Mouse (Mus musculus) CD4-positive helper T cell, adult 2 months (primary cell): Measurements from ENCODE around the gene Frs3.

Experiments used
- DNase-seq: peaks from one replicate; pipeline ENCODE4 v3.0.0-alpha.2; 2012; ENCODE audit warnings: low read depth, missing footprints, low spot score

Frs3 gene

DNA sequence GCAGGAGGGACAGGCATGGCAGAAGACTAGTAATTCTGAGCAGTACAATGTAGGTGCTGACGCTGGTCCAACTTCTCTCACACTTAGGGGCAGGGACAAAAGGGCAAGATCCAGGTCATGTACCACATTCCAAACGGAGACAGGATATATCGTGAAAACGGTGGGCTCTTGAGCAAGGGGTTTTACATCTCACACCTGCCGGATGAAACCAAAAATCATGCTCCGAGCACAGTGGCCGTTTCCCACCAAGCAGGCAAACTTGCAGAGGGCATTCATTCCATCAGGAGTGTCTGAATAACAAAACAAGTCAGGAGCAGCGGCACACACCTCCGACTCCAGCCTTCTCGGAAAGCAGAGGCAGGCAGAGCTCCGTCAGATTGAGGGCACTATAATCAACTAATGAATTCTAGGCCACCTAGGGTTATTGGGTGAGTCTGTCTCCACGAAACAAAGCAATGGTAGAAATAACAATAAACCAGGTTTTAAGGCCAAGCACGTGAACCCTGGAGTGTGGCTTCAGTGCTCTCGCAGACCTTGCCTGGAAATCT, 46.8 kb downstream of the Frs3 start:
- no peak for DNase-seq

- DNase-seq: peak; percentile 94
These were observed 48.0 kb downstream of the Frs3 start, which contains the start of gene Tfeb for GRCm38 (mm10) chr17:47736856-47737255. Gene Tfeb (plus strand): TSS chr17:47737030.

- DNase-seq: peak; percentile 80
These were observed 48.6 kb downstream of the Frs3 start for GRCm38 (mm10) chr17:47737271-47738065.

DNA sequence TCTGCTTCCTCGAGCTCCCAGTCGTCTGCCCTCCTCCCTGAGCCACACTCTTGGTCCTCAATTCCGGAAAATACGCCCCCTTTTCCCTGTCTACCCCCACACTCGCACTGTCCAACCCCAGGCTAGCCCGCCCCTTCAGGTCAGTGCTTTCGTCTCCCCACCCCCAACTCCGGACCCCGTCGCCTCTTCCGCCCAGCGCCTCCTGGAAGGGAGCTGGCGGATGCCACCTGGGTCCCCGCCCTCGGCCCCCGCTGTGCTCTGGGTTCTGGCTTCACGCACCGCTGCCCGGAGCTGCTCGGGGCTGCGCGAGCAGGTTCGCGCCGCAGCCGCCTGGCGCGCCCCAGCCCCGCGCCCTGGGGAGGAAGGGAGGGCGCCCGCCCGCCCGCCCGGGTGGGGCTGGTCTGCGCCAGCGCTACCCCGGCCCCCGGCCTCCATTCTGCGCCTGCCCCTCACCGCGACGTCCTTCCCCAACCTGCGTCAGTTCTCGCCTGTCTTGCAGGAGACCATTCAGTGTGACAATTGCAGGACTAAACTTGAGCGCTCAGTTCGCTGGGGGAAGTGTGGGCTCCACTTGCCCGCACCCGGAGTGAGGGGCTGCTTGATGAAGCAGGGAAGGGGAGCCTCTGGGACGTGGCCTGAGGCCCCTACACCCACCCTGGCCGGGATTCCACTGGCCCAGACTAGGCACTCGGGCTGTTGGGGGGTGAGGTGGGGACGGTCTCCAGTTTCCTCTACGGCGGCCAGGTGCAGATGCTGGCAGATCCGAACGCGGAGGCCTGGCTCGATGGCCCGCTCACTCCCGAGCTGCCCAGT, 49.4 kb downstream of the Frs3 start:
- DNase-seq: peak; percentile 72

- peak; percentile 82 for DNase-seq
These were observed 50.3 kb downstream of the Frs3 start for GRCm38 (mm10) chr17:47738879-47739798.

GRCm38 (mm10) chr17:47740186-47740585, 51.4 kb downstream of the Frs3 start:
- peak; percentile 33 for DNase-seq

DNA sequence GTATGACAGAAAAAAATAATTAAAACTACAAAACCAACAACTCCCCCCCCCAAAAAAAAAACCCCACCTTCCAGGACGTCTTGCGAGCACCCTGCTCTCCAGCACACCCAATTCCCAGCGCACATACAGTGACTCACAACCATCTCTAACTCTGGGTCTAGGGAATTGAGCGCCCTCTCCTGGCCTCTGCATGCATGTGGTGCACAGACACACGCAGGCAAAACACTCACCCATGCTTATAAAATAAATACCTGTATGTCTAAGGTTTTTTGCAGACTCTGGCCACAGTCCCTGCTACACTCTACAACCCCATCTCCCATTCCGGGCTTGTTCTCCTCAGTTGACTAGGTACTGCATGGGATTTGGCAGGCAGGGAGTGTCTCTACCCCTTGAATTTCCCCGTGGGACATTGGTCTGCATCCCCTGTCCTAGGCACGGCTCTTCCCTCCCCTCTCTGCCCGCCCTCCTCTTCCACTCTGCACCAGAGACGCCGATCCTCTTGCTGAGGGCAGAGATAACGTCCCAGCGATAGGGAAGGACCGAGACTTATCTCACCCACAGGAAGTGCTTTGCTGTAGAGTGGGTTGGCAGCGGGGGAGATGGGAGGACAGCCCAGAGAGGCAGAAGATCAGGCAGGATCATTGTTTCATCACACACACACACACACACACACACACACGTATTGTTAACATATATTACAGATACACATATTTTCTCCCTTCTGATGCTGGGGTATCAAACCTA, 54.3 kb downstream of the Frs3 start:
- peak; percentile 47 for DNase-seq

DNA sequence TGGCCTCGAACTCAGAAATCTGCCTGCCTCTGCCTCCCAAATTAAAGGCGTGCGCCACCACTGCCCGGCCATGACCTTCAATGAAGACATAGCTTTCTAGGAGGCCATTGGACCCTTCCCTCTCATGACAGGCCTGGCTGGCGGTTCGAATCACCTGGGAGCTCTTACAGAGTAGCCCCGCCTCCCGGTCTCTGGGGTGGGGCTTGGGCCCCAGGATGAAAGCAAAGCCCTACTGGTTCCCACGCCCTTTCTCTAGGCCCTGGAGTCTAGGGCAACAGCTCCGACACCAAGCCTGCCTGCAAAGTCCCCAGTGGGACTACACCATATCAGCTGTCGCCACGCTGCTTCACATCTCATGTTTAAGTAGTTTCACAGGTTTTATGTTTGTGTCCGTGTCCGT, 55.3 kb downstream of the Frs3 start:
- DNase-seq: no peak

DNA sequence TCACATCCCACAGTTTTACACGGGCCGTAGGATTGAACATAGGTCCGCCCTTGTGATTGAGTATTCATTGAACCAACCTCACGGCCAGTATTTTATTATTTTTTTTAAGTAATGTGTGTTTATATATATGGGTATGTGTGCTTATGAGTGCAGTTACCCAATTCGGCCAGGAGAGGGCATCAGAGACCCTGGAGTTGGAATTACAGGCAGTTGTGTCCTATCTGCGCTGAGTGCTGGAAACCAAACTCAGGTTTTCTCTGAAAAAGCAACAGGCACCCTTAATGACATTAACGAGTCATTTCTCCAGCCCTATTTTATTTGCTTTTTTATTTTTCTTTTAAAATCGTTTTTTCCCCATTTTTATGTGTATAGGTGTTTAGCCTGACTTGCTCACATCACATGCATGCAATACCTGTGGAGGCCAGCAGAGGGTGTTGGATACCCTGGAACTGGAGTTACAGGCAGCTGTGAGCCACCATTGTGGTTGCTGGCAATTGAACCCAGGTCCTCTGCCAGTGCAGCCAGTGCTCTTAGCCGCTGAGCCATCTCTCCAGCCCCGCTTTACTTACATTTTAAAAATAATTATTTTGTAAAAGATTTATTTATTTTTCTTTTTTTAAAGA, 56.0 kb downstream of the Frs3 start:
- peak; percentile 37 for DNase-seq

- DNase-seq: no peak
These were observed 60.1 kb downstream of the Frs3 start for GRCm38 (mm10) chr17:47748791-47749553.

DNA sequence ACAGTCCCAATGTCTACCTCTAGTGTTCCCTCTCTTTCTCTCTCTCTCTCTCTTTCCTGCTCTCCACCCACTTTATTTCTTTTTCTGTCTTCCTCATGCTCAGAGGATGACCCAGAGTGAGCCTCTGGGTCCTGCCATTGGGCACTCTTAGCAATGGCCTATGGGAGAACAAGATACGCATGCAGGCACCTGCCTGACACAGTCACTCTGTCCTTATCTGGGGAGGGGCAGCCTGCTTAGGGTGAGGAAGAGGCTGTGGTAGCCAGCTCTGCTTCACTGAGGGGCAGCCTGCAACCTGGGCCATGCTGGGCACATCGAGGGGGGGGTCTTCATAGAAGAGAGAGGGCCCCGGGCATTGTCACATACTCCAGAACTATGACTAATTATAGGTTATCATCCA, 60.8 kb downstream of the Frs3 start:
- DNase-seq: no peak

DNA sequence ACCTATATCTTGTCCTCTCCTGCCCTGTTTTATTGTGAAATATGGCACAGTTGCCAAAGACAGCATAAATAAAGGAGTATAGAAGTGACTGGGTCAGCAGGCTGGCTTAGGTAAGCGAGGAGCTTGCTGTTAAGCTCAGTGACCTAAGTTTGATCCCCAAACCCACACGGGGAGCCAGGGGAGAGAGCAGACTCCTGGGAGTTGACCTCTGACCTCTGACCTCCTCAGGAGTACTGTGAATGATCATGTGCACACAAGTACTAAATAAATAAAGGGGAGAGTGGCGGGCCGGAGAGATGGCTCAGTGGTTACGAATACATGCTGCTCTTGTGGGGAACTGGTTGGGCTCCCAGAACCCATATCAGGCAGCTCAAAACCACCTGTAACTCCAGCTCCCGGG, 61.3 kb downstream of the Frs3 start:
- no peak for DNase-seq

DNA sequence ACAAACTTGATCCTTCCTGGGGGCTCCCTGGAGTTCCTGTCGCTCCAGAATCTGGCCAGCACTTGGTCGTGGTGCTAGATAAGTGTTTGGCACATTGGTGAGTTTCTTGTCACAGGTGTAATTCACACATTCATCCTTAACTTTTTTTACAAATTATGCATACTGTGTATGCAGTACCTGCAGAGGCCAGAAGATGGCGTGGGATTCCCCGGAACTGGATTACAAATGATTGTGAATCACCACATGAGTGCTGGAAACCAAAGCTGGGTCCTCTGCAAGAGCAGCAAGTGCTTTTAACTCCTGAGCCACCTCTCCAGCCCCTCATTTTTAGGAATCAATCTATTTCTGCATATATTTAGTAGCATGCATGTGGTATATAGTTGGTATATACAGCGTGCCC, 63.0 kb downstream of the Frs3 start:
- no peak for DNase-seq

DNA sequence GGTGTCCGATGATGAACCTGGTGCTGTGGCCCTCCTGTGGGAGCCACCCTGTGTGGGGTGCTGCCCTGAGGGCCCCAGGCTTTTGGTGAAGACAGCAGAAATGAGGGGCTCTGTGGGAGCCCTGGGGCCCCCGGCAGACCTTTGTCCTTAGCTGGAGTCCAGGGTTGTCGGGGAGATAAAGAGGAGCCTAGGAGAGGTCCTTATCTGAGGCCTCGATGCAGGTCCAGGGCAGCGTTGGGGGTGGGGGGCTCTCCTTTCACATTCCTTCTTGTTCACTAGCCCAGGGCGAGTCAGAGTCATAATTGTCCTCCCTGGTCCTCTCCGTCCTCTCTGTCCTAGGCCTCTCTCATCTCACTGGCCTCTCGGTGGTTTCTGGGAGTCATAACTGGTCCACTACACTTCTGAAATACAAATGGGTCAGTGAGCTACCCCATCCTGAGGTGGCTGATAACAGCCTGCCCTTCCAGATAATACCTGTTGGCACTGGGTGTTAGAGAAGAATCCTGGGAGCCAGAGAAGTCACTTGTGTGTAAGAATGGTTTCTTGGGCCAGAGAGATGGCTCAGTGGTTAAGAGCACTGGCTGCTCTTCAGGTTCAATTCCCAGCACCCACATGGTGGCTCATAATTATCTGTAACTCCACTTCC, 64.4 kb downstream of the Frs3 start:
- DNase-seq: no peak
